Mouse (Mus musculus) gastrocnemius, postnatal 25 days (tissue): ENCODE results near the gene Mpst. TPM values are rescaled to one million over a fixed set of nuclear protein-coding genes. Genes with fewer than 3 reads are reported as not detected.
A peak's percentile ranks its signal among the peaks of the same experiment; 100 is the strongest.

ENCODE experiments used
- DNase-seq: peaks from one replicate; pipeline ENCODE4 v3.0.0; 2022
- total RNA-seq, 2 experiments: library from RNA; stranded (reverse); gene quantifications; 1 replicate in 1 of 2; 2 replicates in 1 of 2; pipeline ENCODE4 v1.2.3; 2021

Gene Mpst
- total RNA-seq, 2 experiments from 2014 or later = 55.7 to 56.8 TPM

GRCm38 (mm10) chr15:78403896-78404295 lies 2.3 kb upstream of the Mpst start:
- DNase-seq = peak; percentile 25

GRCm38 (mm10) chr15:78405098-78405497 lies 1.1 kb upstream of the Mpst start:
- DNase-seq = no peak

GRCm38 (mm10) chr15:78405517-78406211 lies 552 bp upstream of the Mpst start, which contains the start of gene Tst:
Tst (minus strand) TSS chr15:78405907.
- peak; percentile 86 for DNase-seq

- no peak for DNase-seq
Observed at GRCm38 (mm10) chr15:78409570-78410052, 3.4 kb downstream of the Mpst start.

GRCm38 (mm10) chr15:78413083-78413718 lies 7.0 kb downstream of the Mpst start:
- no peak for DNase-seq

GRCm38 (mm10) chr15:78413719-78414117 lies 7.5 kb downstream of the Mpst start:
- no peak for DNase-seq

GRCm38 (mm10) chr15:78414157-78414556 lies 7.9 kb downstream of the Mpst start:
- DNase-seq = no peak

- DNase-seq = no peak
Observed at GRCm38 (mm10) chr15:78416937-78417336, 10.7 kb downstream of the Mpst start.

- DNase-seq = no peak
Observed at GRCm38 (mm10) chr15:78420395-78420794, 14.2 kb downstream of the Mpst start.

GRCm38 (mm10) chr15:78422046-78422956 lies 16.1 kb downstream of the Mpst start:
- DNase-seq = peak; percentile 57

GRCm38 (mm10) chr15:78424507-78424906 lies 18.3 kb downstream of the Mpst start:
- DNase-seq = no peak

GRCm38 (mm10) chr15:78425230-78425629 lies 19.0 kb downstream of the Mpst start:
- no peak for DNase-seq

- peak; percentile 80 for DNase-seq
Observed at GRCm38 (mm10) chr15:78428391-78429138, 22.3 kb downstream of the Mpst start, which contains the start of gene Kctd17. Kctd17 (plus strand) TSS chr15:78428564.

GRCm38 (mm10) chr15:78429139-78429459 lies 22.9 kb downstream of the Mpst start:
- DNase-seq = no peak

- peak; percentile 29 for DNase-seq
Observed at GRCm38 (mm10) chr15:78429871-78430622, 23.8 kb downstream of the Mpst start.

GRCm38 (mm10) chr15:78430874-78431273 lies 24.7 kb downstream of the Mpst start:
- no peak for DNase-seq

- DNase-seq = no peak
Observed at GRCm38 (mm10) chr15:78431541-78432121, 25.4 kb downstream of the Mpst start.

- DNase-seq = no peak
Observed at GRCm38 (mm10) chr15:78434896-78435520, 28.8 kb downstream of the Mpst start.

- no peak for DNase-seq
Observed at GRCm38 (mm10) chr15:78435681-78436080, 29.5 kb downstream of the Mpst start.
